Mouse (Mus musculus): ENCODE measurements around the gene Diexf. TPM values are rescaled to one million over a fixed set of nuclear protein-coding genes. Genes with fewer than 3 reads are reported as not detected.

The Diexf gene
- polyA plus RNA-seq, 1 experiment from 2014 or later = 12.9 TPM

DNA sequence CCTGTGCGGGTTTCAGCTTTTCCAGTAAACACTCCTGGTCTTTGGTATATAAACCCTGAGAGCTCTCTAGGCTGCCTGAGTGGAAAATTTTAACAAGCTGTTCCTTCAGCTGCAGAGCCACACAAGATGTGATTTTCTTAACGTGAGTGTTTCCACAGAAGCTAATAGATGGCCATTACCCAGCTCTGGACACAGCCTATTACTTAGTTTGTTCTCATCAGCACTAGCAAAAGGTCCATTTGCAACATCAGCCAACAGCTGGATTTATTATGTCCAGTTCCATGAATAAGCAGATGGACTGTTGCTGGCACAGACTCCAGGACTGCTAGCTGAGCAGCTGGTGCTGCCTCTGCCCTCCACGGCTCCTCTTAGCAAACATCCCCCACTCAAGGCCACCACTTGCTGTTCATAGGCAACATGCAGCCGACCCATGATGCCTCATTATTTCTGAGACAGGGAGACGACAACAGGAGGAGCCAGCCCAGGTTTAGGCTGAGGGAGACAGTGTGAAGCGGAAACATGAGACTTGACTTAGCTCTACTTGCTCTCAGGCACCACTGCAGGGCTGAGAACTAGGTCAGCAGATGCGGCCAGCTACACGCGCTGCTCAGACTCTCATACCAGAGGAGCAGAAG, 43.1 kb downstream of the Diexf start:
- peak; percentile 70 for DNase-seq (ENCODE audit: low spot score)

GRCm38 (mm10) chr1:193086111-193086841, 43.8 kb downstream of the Diexf start:
- DNase-seq (ENCODE audit: low spot score) = no peak

GRCm38 (mm10) chr1:193085541-193086020, 44.5 kb downstream of the Diexf start:
- DNase-seq (ENCODE audit: low spot score) = no peak

DNA sequence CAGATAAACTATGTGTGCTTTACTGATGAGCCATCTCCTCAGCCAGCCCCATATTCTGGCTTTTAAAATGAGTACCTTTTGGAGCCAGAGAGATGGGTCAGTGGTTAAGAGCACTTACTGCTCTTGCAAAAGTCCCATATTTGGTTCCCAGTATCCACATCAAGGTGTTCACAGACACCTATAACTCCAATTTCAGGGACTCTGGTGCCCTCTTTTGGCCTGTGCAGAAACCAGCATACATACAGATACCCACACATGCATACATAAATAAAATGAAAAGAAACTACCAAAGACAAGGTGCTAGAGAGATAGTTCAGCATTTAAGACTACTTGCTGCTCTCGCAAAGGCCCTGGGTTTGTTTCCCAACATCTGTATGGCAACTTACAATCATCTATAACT, 46.1 kb downstream of the Diexf start:
- no peak for DNase-seq (ENCODE audit: low spot score)

GRCm38 (mm10) chr1:193083051-193083450, 47.0 kb downstream of the Diexf start:
- no peak for DNase-seq (ENCODE audit: low spot score)

- DNase-seq (ENCODE audit: low spot score) = no peak
Measured at GRCm38 (mm10) chr1:193082311-193082921, 47.7 kb downstream of the Diexf start.

DNA sequence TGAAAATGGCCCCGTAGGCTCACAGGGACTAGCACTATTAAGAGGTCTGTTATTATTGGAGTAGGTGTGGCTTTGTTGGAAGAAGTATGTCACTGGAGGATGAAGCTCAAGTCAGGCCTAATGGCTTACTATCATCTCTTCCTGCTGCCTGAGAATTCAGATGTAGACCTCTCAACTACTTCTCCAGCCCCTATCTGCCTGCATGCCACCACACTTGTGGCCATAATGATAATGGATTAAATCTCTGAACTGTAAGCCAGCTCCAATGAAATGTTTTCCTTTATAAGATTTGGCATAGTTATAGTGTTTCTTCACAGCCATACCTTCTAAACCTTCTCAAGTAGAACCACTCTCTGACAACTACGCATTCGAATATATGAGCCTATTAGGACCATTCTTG, 67.5 kb downstream of the Diexf start:
- DNase-seq (ENCODE audit: low spot score) = no peak

DNA sequence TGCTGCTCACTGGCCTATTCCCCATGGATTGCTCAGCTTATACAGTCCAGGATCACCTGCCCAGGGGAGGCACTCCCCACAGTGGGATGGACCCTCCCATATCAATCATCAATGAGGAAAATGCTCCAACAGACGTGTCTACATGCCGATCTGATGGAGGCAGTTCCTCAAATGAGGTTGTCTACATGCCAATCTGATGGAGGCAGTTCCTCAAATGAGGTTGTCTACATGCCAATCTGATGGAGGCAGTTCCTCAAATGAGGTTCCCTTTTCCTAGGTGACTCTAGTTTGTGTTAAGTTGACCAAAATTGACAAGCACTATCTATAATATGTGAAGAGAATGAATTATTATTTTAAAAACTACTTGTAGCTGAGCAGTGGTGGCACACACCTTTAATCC, 69.9 kb downstream of the Diexf start:
- DNase-seq (ENCODE audit: low spot score) = no peak

DNA sequence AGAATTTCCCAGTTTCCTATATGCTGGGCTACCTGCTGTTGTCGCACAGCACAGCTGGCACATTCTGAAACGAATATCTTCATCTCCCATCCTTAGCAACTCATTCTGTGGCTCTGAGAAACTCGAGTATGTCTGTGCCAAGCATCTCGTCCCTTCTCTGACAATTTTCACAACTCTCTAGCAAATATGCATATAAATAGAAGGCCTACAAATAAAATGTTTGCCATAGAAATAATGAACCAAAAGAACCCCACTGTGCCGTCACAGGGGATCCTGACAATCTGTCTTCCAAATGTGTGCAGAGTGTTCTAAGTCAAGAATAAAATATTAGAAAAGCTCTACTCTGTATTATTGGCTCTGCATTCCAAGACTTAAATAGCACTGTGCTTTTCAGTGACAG, 70.5 kb downstream of the Diexf start:
- DNase-seq (ENCODE audit: low spot score) = no peak

DNA sequence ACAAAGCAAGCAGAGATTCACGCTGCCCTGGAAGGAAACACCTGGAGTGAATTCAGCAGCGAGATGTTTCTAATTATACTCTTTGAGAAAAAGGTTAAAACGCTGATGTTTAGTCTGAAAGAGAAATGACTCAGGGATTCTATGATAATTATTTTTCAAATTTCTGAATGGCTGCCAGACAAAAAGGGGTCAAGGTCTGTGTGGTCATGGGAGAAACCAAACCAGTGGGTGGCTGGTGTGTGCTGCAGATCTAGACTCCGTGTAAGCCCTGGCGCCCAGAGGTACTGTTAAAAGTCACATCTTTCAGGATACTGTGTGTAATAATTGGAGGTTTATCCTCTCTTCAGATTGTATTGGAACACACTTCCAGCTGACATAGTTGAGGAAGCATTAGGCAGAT, 75.7 kb downstream of the Diexf start:
- DNase-seq (ENCODE audit: low spot score) = no peak

- DNase-seq (ENCODE audit: low spot score) = no peak
Measured at GRCm38 (mm10) chr1:193053065-193053464, 77.0 kb downstream of the Diexf start.

GRCm38 (mm10) chr1:193047616-193048015, 82.5 kb downstream of the Diexf start:
- DNase-seq (ENCODE audit: low spot score) = no peak

GRCm38 (mm10) chr1:193042760-193043295, 87.2 kb downstream of the Diexf start:
- no peak for DNase-seq (ENCODE audit: low spot score)

Other genes with a start within 250 kb of the Diexf start
- 1.1 and 2.0 TPM in 2 replicates for gene Syt14, start 94.5 kb downstream of the Diexf start, polyA plus RNA-seq (2015; fragmentation: Nextera tagmentation; extraction: Ambion mirVana)
- gene Irf6, start 22.8 kb upstream of the Diexf start, polyA plus RNA-seq (2015; fragmentation: Nextera tagmentation; extraction: Ambion mirVana) = 9.4 and 10.0 TPM in 2 replicates
- 13.7 and 14.4 TPM in 2 replicates for gene A130010J15Rik, start 37.8 kb upstream of the Diexf start, polyA plus RNA-seq (2015; fragmentation: Nextera tagmentation; extraction: Ambion mirVana)
- 193 and 196 TPM in 2 replicates for gene Traf3ip3, start 71.4 kb upstream of the Diexf start, polyA plus RNA-seq (2015; fragmentation: Nextera tagmentation; extraction: Ambion mirVana)
- 21.1 and 22.2 TPM in 2 replicates for gene Lamb3, start 77.4 kb upstream of the Diexf start, polyA plus RNA-seq (2015; fragmentation: Nextera tagmentation; extraction: Ambion mirVana)
- gene Hsd11b1, start 133.8 kb upstream of the Diexf start, polyA plus RNA-seq (2015; fragmentation: Nextera tagmentation; extraction: Ambion mirVana) = 43.6 and 49.4 TPM in 2 replicates
- 19.9 and 21.3 TPM in 2 replicates for gene G0s2, start 142.9 kb upstream of the Diexf start, polyA plus RNA-seq (2015; fragmentation: Nextera tagmentation; extraction: Ambion mirVana)
- gene Camk1g, start 240.0 kb upstream of the Diexf start, polyA plus RNA-seq (2015; fragmentation: Nextera tagmentation; extraction: Ambion mirVana) = 1.0 and 2.6 TPM in 2 replicates

Data from thymus, postnatal 0 days (tissue).